Mouse (Mus musculus) liver, postnatal 0 days (tissue): ENCODE data around the gene Bbs2. TPM values are rescaled to one million over a fixed set of nuclear protein-coding genes. Genes with fewer than 3 reads are reported as not detected.
"Not testable (repeated sequence)": the region's sequence is repeated elsewhere in the genome, so short reads cannot be mapped to it uniquely, and the experiment has no call there.

ENCODE experiments used
- ATAC-seq: fragments of 200-750 bp; cut with Nextera tagmentation; 2 replicates; pipeline ENCODE4 v1.8.0; 2017; ENCODE audit warnings: mild to moderate bottlenecking, moderate library complexity
- DNase-seq: peaks from one replicate; pipeline ENCODE4 v3.0.0-alpha.2; 2016
- H3K27ac ChIP-seq: fragments of 300-500 bp; sonication (generic); 2 replicates; pipeline ENCODE4 v1.5.1; 2014; ENCODE audit warnings: antibody characterized with exemption, moderate library complexity, mild to moderate bottlenecking, low read depth
- H3K27me3 ChIP-seq: fragments of 300-500 bp; sonication (generic); 2 replicates; pipeline ENCODE4 v1.6.1; 2014; ENCODE audit warnings: low read length, control low read depth, mixed read lengths; ENCODE audit not compliant: insufficient read depth
- H3K36me3 ChIP-seq: fragments of 300-500 bp; sonication (generic); replicated peaks from 2 replicates; pipeline ENCODE4 v1.6.1; 2014; ENCODE audit warnings: mild to moderate bottlenecking, control low read depth, low read length, moderate library complexity, mixed read lengths; ENCODE audit not compliant: insufficient read depth
- H3K4me1 ChIP-seq: fragments of 300-500 bp; sonication (generic); 2 replicates; pipeline ENCODE4 v1.6.1; 2014; ENCODE audit warnings: antibody characterized with exemption, mild to moderate bottlenecking, control low read depth; ENCODE audit not compliant: insufficient read depth
- H3K4me2 ChIP-seq: fragments of 300-500 bp; sonication (generic); 2 replicates; pipeline ENCODE4 v1.6.1; 2014; ENCODE audit warnings: low read depth, mild to moderate bottlenecking, low read length, moderate library complexity, mixed read lengths
- H3K4me3 ChIP-seq: fragments of 300-500 bp; sonication (generic); 2 replicates; pipeline ENCODE4 v1.5.1; 2014; ENCODE audit warnings: low read depth, low read length
- H3K9ac ChIP-seq: fragments of 300-500 bp; sonication (generic); replicated peaks from 2 replicates; pipeline ENCODE4 v1.6.1; 2014; ENCODE audit warnings: mild to moderate bottlenecking, moderate library complexity
- H3K9me3 ChIP-seq: fragments of 300-500 bp; sonication (generic); 2 replicates; pipeline ENCODE4 v1.6.1; 2016; ENCODE audit warnings: mild to moderate bottlenecking, control low read depth, low read length, mixed read lengths
- CTCF ChIP-seq: sonication (generic); IDR thresholded peaks from 2 replicates; pipeline ENCODE4 v1.5.1; 2016; ENCODE audit warnings: antibody characterized with exemption, low read depth
- EP300 ChIP-seq: IDR thresholded peaks from 2 replicates; pipeline ENCODE4 v1.6.1; 2016; ENCODE audit warnings: antibody characterized with exemption, low read depth, mild to moderate bottlenecking
- WGBS: fragments of 180-500 bp; shearing (Covaris S2); extraction: QIAGEN DNeasy Blood & Tissue Kit; methylation state at CpG from one replicate; pipeline ENCODE4 v1.1.7; 2014; ENCODE audit not compliant: insufficient replicate concordance; 5-methylcytosine and 5-hydroxymethylcytosine counted together
- polyA plus RNA-seq: library from polyadenylated mRNA; unstranded; fragments of >200 nt; fragmentation: Nextera tagmentation; extraction: Ambion mirVana; gene quantifications from 2 replicates; pipeline ENCODE4 v1.2.1, GENCODE M21; 2015

The Bbs2 gene
- 1.5 and 1.8 TPM in 2 replicates for polyA plus RNA-seq

DNA sequence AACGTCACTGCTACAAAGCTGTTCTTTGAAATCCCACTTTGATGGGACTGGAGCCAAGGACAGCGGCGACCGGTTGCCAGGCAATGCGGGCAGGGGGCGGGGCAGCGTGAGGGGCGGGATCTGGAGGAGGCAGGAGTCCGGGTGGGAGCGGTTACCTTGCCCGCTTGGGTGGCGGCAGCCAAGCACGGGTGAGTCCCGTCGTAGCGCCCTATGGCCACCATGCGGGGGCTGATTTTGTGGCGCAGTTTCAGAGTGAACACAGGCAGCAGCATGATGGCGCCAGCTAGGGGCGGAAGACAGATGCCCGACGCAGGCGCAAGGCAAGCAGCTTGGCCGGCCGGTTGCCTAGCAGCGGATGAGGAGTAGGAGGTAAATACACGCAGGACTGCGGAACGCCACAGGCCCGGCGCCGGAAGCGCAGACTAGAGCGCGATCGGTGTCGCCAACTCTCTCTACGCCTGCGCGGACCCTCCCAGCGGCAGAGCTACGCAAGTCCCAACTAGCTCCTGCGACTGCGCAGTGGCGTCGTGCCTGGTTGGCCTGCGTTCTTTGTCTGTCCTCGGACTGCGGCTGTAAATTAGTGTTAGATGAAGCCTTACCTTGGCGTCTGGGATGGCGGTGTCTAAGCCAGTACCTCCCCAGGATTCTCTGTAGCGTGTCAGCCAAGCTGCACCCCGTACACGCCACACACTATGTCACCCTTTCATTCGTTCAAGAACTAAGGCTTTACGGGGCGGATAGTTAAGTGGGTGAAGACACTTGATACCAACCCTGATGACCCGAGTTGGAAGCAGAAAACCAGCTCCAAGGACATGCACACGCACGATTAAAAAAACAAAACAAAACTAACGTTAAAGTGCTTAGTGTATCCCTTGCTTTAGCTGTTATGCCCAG is at the start of gene Bbs2:
TSS of gene Bbs2 (minus strand) at position 848 of the 894 bp plus-strand sequence.
- peak within 1 kb of the TSS; percentile 79 for H3K27ac ChIP-seq
- peaks cover 10% of the 10 kb centered on the region for H3K4me1 ChIP-seq
- no peaks in the 10 kb centered on the region for H3K27me3 ChIP-seq
- H3K4me3 ChIP-seq, result peak within 1 kb of the TSS; percentile 64
- no peak for TF ChIP-seq EP300
- peak; percentile 66 for TF ChIP-seq CTCF
- WGBS, result 3% methylated on average over 61 of the region's 61 CpGs
- H3K4me2 ChIP-seq, result peak within 1 kb of the TSS; percentile 68
- H3K9me3 ChIP-seq, result no peaks in the 10 kb centered on the region
- H3K9ac ChIP-seq, result peak within 1 kb of the TSS; percentile 55
- ATAC-seq, result peak; percentile 100
- no peaks in the 10 kb centered on the region for H3K36me3 ChIP-seq
- DNase-seq, result peak; percentile 98

DNA sequence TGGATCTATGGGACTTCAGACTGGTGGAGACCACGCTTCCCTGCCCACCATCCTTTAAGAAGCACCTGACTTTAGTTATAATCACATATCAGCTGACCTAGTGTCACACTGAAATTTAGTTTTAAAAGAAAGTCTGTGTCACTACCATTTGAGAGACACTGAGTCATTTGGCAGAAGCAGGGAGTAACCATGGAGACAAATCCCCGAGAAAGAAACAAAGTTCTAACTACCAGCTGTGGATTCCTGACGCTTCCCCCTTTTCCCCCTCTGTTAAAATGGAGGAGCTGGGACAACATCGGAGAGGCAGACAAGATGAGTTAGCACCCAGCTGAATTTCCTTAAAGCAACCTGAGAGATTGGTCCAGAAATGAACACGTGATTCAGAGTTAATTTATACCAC is 49.5 kb upstream of the Bbs2 start:
- no peak overlapping the region for H3K4me3 ChIP-seq
- peaks cover 20% of the 10 kb centered on the region for H3K27me3 ChIP-seq

DNA sequence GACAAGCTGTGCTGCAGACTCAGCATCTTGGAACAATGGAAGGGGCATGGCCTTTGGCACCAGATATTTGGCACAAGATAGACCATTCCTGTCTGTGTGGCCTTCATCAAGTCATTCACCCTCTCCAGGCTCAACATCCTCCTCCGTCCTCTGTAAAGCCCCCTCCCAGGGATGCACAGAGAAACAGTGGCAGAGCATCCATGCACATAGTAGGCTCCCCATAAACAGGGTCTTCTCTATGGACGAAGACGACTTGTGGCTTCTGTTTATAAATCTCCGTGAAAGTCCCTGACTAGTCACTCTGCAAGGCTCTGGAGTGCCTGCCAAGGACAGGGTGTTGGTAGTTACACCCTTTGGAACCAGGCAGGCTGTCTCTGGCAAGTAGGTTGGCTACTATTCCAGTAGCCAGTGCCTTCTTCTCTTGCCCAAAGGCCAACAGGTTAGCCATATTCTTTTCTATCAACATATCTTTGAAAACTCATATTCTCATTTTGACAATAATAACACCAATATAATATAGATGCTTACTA is 41.6 kb upstream of the Bbs2 start:
- WGBS, result 80% methylated on average over 4 of the region's 4 CpGs
- no peak overlapping the region for H3K27ac ChIP-seq
- ATAC-seq, result no peak
- no peaks in the 10 kb centered on the region for H3K4me1 ChIP-seq
- no peak overlapping the region for H3K4me2 ChIP-seq
- H3K36me3 ChIP-seq, result no peaks in the 10 kb centered on the region
- TF ChIP-seq CTCF (no peak), EP300 (no peak)
- no peaks in the 10 kb centered on the region for H3K9me3 ChIP-seq
- no peak for DNase-seq
- H3K9ac ChIP-seq, result no peak overlapping the region
- H3K4me3 ChIP-seq, result no peak overlapping the region
- no peaks in the 10 kb centered on the region for H3K27me3 ChIP-seq

More for the DNA sequence above, 49.5 kb upstream of the Bbs2 start:
- Histone ChIP-seq H3K27ac (no peak overlapping the region), H3K9ac (no peak overlapping the region), H3K9me3 (no peaks in the 10 kb centered on the region), H3K4me2 (no peak overlapping the region), H3K36me3 (no peaks in the 10 kb centered on the region), H3K4me1 (peaks cover 9% of the 10 kb centered on the region)
- no peak for TF ChIP-seq EP300
- TF ChIP-seq CTCF, result no peak
- ATAC-seq, result no peak
- 52% methylated on average over 5 of the region's 5 CpGs for WGBS
- DNase-seq, result no peak

DNA sequence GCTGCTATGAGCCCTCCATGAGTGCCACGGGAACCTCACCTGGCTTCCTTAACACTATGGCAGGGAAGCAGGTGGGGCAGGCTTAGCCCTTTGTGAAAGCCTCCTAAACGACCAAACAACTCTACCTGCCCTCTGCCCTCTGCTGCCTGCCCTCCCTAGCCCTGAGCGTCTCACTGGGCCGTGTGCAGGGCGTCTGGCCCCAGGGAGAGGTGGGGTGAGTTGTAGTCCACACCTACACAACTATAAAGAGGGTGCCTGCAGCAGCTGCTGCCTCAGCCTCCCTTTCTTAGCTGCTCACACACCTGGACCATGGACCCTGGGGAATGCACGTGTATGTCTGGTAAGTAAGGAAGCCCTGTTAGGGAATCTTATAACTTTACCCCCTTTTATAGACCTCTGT is 38.2 kb upstream of the Bbs2 start, which contains the start of gene Mt4:
TSS of gene Mt4 (plus strand) at position 265 of the 400 bp plus-strand sequence.
- no peak within 1 kb of the TSS for H3K27ac ChIP-seq
- no peak for DNase-seq
- no peaks in the 10 kb centered on the region for H3K36me3 ChIP-seq
- TF ChIP-seq CTCF (no peak), EP300 (no peak)
- H3K4me2 ChIP-seq, result no peak within 1 kb of the TSS
- H3K27me3 ChIP-seq, result no peaks in the 10 kb centered on the region
- WGBS, result 40% methylated on average over 6 of the region's 6 CpGs
- ATAC-seq, result no peak
- H3K4me3 ChIP-seq, result no peak within 1 kb of the TSS
- H3K4me1 ChIP-seq, result no peaks in the 10 kb centered on the region
- no peak within 1 kb of the TSS for H3K9ac ChIP-seq
- H3K9me3 ChIP-seq, result no peaks in the 10 kb centered on the region

DNA sequence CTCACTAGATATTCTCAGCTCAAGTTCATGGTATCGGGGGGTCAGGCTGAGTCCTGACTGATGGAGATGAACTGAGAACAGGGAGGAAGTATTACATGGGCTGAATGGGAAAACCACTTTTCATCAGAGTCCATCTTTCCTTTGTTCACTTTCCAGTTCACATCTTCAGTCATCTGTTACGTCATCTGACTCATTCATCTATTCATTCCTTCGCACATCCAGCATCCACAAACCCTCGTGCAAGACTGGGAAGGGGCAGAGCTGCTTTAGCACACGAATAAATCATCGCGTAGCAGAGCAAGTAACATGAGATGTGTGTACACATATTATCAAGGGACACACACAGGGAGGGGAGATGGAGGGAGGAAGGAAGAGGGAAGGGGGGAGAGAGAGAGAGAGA is 37.5 kb upstream of the Bbs2 start:
- DNase-seq (no peak), ATAC-seq (no peak)
- WGBS, result 77% methylated on average over 7 of the region's 7 CpGs
- TF ChIP-seq EP300, result no peak
- TF ChIP-seq CTCF, result no peak
- no peaks in the 10 kb centered on the region for H3K36me3 ChIP-seq
- no peaks in the 10 kb centered on the region for H3K9me3 ChIP-seq
- H3K27ac ChIP-seq, result no peak overlapping the region
- H3K4me1 ChIP-seq, result no peaks in the 10 kb centered on the region
- H3K4me3 ChIP-seq, result no peak overlapping the region
- H3K27me3 ChIP-seq, result no peaks in the 10 kb centered on the region
- H3K4me2 ChIP-seq, result no peak overlapping the region
- H3K9ac ChIP-seq, result no peak overlapping the region

DNA sequence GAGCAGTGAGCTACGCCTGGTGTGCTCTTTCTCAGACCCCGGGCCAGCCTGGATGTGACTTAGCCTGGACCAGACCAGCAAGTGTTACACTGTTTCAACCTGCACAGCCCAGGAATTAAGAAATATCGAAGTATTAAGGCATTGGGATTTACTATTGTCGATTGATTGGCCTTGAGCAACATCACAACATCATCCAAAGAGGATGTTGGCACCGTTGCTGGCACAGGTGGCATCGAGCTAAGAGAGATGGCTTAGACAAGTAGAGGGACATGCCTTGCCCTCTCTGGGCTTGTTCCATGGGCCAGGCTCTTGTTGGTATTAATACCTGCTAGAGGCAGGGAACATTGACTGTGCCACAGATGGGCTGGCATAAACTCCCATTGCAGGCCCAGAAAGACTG is 36.8 kb upstream of the Bbs2 start:
- DNase-seq (no peak), ATAC-seq (no peak)
- H3K4me2 ChIP-seq, result no peak overlapping the region
- H3K27me3 ChIP-seq, result no peaks in the 10 kb centered on the region
- no peaks in the 10 kb centered on the region for H3K36me3 ChIP-seq
- no peaks in the 10 kb centered on the region for H3K9me3 ChIP-seq
- H3K4me1 ChIP-seq, result no peaks in the 10 kb centered on the region
- WGBS, result 85% methylated on average over 6 of the region's 6 CpGs
- no peak overlapping the region for H3K9ac ChIP-seq
- no peak overlapping the region for H3K27ac ChIP-seq
- H3K4me3 ChIP-seq, result no peak overlapping the region
- TF ChIP-seq CTCF, result no peak
- no peak for TF ChIP-seq EP300

DNA sequence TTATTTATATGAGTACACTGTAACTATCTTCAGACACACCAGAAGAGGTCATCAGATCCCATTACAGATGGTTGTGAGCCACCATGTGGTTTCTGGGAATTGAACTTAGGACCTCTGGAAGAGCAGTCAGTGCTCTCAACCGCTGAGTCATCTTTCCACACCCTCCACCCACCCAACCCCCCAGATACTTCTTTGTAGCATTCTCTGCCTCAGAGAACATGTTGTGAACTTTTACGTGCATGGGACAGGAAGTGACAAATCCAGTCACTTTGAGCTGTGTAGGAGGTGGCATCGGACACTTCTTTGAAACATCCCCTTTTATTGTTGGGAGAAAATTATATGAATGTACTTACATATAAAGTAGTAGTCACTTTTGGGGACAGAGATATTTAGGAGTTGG is 35.9 kb upstream of the Bbs2 start:
- H3K27me3 ChIP-seq, H3K4me3 ChIP-seq: not testable (repeated sequence)

More for the DNA sequence above, 35.9 kb upstream of the Bbs2 start:
- H3K36me3 ChIP-seq, H3K9ac ChIP-seq, H3K4me2 ChIP-seq, H3K4me1 ChIP-seq, DNase-seq, H3K9me3 ChIP-seq, ATAC-seq, H3K27ac ChIP-seq: not testable (repeated sequence)
- 27% methylated on average over 3 of the region's 3 CpGs for WGBS
